Mouse (Mus musculus) kidney, embryonic 16.5 days (tissue): Measurements from ENCODE around the gene 1700029F12Rik. TPM values are rescaled to one million over a fixed set of nuclear protein-coding genes. Genes with fewer than 3 reads are reported as not detected.

ENCODE experiments used
- ATAC-seq: fragments of 200-750 bp; cut with Nextera tagmentation; 2 replicates; pipeline ENCODE4 v1.8.0; 2017; ENCODE audit warnings: moderate TSS enrichment; ENCODE audit not compliant: low FRiP score, low TSS enrichment
- H3K27ac ChIP-seq: fragments of 300-500 bp; sonication (generic); 2 replicates; pipeline ENCODE4 v1.5.1; 2014; ENCODE audit warnings: low read length
- H3K27me3 ChIP-seq: fragments of 300-500 bp; sonication (generic); 2 replicates; pipeline ENCODE4 v1.6.1; 2014; ENCODE audit warnings: low read length, control low read depth, mixed read lengths; ENCODE audit not compliant: insufficient read depth
- H3K36me3 ChIP-seq: fragments of 300-500 bp; sonication (generic); 2 replicates; pipeline ENCODE4 v1.6.1; 2014; ENCODE audit warnings: low read length, control low read depth, mixed read lengths; ENCODE audit not compliant: insufficient read depth
- H3K4me1 ChIP-seq: fragments of 300-500 bp; sonication (generic); 2 replicates; pipeline ENCODE4 v1.6.1; 2014; ENCODE audit warnings: low read length, control low read depth, mixed read lengths; ENCODE audit not compliant: insufficient read depth
- H3K4me2 ChIP-seq: fragments of 300-500 bp; sonication (generic); replicated peaks from 2 replicates; pipeline ENCODE4 v1.6.1; 2014; ENCODE audit warnings: low read depth, low read length
- H3K4me3 ChIP-seq: fragments of 300-500 bp; sonication (generic); 2 replicates; pipeline ENCODE4 v1.5.1; 2014; ENCODE audit warnings: mild to moderate bottlenecking, low read length
- H3K9ac ChIP-seq: fragments of 300-500 bp; sonication (generic); replicated peaks from 2 replicates; pipeline ENCODE4 v1.6.1; 2014; ENCODE audit warnings: low read length
- H3K9me3 ChIP-seq: fragments of 300-500 bp; sonication (generic); 2 replicates; pipeline ENCODE4 v1.6.1; 2016; ENCODE audit warnings: low read length, control low read depth
- WGBS: fragments of 180-500 bp; shearing (Covaris S2); extraction: QIAGEN DNeasy Blood & Tissue Kit; methylation state at CpG from one replicate; pipeline ENCODE4 v1.1.7; 2014; 5-methylcytosine and 5-hydroxymethylcytosine counted together
- polyA plus RNA-seq: library from polyadenylated mRNA; unstranded; fragments of >200 nt; fragmentation: Nextera tagmentation; extraction: Ambion mirVana; gene quantifications from 2 replicates; pipeline ENCODE4 v1.2.1, GENCODE M21; 2015

1700029F12Rik gene
- polyA plus RNA-seq, 1 experiment from 2014 or later: not detected

DNA sequence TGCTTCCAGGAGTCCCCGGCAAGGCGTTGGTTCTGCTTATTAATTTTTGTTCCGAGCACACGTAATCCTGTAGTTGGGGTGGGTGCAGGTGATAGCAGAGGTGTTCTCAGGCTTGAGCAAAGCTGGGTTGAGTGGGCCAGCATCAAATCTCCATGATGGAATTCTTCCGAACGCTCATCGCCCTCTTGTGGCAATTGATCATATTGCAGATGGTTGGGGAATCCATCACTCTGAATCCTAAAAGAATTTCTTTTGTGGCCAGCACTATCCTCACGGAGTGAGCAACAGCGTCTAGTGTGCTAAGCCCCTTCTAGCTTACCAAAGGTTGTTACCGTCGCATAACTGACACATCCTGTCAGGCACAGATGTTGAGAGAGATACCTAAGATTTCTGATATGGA, 18.5 kb upstream of the 1700029F12Rik start:
- H3K4me3 ChIP-seq: no peak overlapping the region
- H3K9me3 ChIP-seq: no peaks in the 10 kb centered on the region
- WGBS: 16% methylated on average over 11 of the region's 11 CpGs
- H3K36me3 ChIP-seq: no peaks in the 10 kb centered on the region
- no peak for ATAC-seq
- H3K4me2 ChIP-seq: no peak overlapping the region
- no peak overlapping the region for H3K27ac ChIP-seq
- no peaks in the 10 kb centered on the region for H3K4me1 ChIP-seq
- no peak overlapping the region for H3K9ac ChIP-seq
- no peaks in the 10 kb centered on the region for H3K27me3 ChIP-seq

DNA sequence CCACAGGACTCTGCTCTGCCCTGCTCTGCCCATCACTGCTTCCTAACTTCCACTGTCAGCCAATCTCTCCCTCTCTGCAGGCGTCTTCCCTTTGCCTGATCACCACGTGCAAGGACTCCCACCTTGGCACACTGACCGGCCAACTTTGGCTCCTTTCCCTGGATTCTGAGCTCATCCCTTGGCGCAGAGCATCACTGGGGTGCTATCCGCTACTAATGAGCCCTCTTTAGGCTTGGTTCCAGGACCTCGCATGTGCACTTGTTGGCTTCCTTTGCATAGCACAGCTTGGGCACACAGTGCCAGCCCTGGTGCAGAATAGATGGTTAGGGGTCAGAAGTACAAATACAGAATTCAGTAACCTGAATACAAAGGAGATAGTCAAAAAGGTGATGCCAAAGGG, 17.0 kb upstream of the 1700029F12Rik start:
- Histone ChIP-seq H3K9ac (no peak overlapping the region), H3K27ac (no peak overlapping the region), H3K27me3 (no peaks in the 10 kb centered on the region), H3K4me1 (no peaks in the 10 kb centered on the region), H3K36me3 (no peaks in the 10 kb centered on the region), H3K4me2 (no peak overlapping the region), H3K4me3 (no peak overlapping the region), H3K9me3 (no peaks in the 10 kb centered on the region)
- ATAC-seq: no peak
- 78% methylated on average over 6 of the region's 6 CpGs for WGBS

DNA sequence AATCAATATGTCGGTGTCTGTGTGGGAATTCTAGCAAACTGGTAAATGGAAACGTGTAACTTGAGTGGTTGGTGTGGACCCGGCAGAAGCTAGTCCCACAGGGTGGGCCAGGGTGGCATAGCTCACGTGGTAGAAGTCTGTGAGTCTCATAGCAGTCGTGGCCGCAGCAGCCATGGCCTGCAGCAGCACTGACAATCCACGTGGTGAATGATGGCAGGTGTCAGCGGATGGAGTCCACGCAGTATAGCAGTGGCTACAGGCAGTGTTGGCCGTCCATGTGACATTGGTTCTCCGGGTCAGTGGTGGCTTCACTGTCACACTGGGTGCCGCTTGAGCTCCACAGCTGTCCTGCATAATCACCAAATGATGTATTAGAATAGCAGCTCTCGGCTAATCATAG, 4.1 kb downstream of the 1700029F12Rik start:
- no peak overlapping the region for H3K4me3 ChIP-seq
- no peak for ATAC-seq
- H3K9me3 ChIP-seq: no peaks in the 10 kb centered on the region
- H3K27ac ChIP-seq: no peak overlapping the region
- no peak overlapping the region for H3K4me2 ChIP-seq
- no peaks in the 10 kb centered on the region for H3K4me1 ChIP-seq
- H3K27me3 ChIP-seq: no peaks in the 10 kb centered on the region
- no peaks in the 10 kb centered on the region for H3K36me3 ChIP-seq
- WGBS: 88% methylated on average over 13 of the region's 13 CpGs
- no peak overlapping the region for H3K9ac ChIP-seq

DNA sequence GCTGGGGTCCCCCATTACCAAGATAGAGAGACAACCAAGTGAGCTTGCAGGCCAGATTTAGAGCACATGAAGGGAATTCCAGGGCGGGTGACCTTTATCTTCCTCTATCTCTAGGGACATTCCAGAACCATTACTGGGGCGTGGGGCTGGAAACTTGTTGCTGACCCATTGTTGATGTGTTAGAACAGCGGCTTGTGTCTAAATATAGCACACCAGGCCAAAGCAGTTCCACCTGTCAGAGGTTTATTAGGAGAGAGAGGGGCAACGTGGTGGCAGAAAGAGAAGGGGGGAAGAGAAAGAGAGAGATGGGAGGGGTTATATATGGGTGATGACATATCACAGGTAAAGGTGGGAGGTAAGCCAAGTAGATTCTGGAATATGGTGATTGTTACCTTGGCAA, 12.3 kb downstream of the 1700029F12Rik start:
- WGBS: 49% methylated on average over 4 of the region's 4 CpGs

DNA sequence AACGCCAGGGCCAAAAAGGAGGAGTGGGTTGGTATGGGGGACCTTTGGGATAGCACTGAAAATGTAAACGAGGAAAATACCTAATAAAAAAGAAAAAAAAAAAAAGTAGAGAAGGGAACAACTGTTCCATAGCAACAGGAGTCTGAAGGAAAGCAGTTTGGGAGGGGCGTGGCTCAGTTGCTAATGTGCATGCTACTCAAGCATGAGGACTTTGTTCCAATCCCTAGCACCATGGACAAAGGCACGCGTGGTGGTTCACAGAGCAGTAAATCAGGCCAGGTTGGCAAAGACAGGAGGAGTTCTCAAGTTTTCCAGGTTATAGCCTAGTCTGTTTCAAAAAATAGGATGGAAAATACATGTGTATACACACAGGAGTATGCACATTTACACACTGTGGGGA, 14.0 kb downstream of the 1700029F12Rik start:
- no peak for ATAC-seq
- no peaks in the 10 kb centered on the region for H3K4me1 ChIP-seq
- H3K36me3 ChIP-seq: no peaks in the 10 kb centered on the region
- 0 out of 2 replicates have a peak, but pooled peaks cover 3% of the 10 kb centered on the region for H3K9me3 ChIP-seq
- 55% methylated on average over 5 of the region's 5 CpGs for WGBS
- H3K27me3 ChIP-seq: no peaks in the 10 kb centered on the region
- H3K4me2 ChIP-seq: no peak overlapping the region
- no peak overlapping the region for H3K27ac ChIP-seq
- H3K4me3 ChIP-seq: no peak overlapping the region
- no peak overlapping the region for H3K9ac ChIP-seq

More for the DNA sequence above, 12.3 kb downstream of the 1700029F12Rik start:
- no peaks in the 10 kb centered on the region for H3K36me3 ChIP-seq
- H3K27me3 ChIP-seq: no peaks in the 10 kb centered on the region
- no peaks in the 10 kb centered on the region for H3K4me1 ChIP-seq
- no peak for ATAC-seq
- 0 out of 2 replicates have a peak, but pooled peaks cover 3% of the 10 kb centered on the region for H3K9me3 ChIP-seq
- H3K9ac ChIP-seq: no peak overlapping the region
- H3K4me2 ChIP-seq: no peak overlapping the region
- H3K4me3 ChIP-seq: no peak overlapping the region
- no peak overlapping the region for H3K27ac ChIP-seq

DNA sequence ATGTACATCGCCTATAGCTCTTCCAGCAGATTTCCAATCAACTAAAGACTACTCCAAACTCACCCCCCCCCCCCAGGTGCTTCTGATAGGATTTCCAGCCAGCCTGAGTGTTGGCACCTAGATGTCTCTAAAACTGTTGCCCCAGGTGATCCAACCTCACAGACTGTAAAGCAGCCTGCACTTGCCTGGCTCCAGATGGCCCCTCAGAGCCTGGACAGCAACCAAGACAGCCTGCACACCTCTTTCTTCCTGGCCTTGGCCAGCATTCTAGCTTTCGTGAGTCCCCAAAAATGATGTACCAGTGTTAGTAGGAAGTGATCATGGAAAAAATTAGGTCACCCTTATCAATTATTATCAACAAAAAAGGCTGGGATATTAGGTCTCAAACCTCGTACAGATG, 16.5 kb downstream of the 1700029F12Rik start:
- H3K4me2 ChIP-seq: no peak overlapping the region
- no peaks in the 10 kb centered on the region for H3K4me1 ChIP-seq
- WGBS: 90% methylated on average over 3 of the region's 3 CpGs
- H3K27me3 ChIP-seq: no peaks in the 10 kb centered on the region
- H3K27ac ChIP-seq: no peak overlapping the region
- 0 out of 2 replicates have a peak, but pooled peaks cover 3% of the 10 kb centered on the region for H3K9me3 ChIP-seq
- H3K36me3 ChIP-seq: no peaks in the 10 kb centered on the region
- ATAC-seq: no peak
- H3K9ac ChIP-seq: no peak overlapping the region
- no peak overlapping the region for H3K4me3 ChIP-seq

DNA sequence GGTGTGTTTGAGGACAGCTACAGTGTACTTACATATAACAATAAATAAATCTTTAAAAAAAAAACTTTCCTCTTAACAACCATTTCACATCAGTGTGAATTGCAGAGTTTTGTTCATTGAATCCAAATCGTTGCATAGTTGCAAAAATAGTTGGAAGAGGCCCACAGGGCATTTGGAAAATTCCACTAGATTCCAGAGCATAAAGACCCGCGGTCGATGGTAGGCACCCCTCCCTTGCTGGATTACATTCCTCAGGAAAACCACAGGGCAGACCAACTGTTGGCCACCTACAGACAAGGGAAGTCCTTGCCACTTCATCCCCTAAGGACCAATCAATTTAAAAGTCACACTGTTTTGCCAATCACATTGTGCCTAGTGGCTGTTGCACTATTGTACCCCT, 19.8 kb downstream of the 1700029F12Rik start:
- no peak overlapping the region for H3K9ac ChIP-seq
- 78% methylated on average over 4 of the region's 4 CpGs for WGBS
- ATAC-seq: no peak

DNA sequence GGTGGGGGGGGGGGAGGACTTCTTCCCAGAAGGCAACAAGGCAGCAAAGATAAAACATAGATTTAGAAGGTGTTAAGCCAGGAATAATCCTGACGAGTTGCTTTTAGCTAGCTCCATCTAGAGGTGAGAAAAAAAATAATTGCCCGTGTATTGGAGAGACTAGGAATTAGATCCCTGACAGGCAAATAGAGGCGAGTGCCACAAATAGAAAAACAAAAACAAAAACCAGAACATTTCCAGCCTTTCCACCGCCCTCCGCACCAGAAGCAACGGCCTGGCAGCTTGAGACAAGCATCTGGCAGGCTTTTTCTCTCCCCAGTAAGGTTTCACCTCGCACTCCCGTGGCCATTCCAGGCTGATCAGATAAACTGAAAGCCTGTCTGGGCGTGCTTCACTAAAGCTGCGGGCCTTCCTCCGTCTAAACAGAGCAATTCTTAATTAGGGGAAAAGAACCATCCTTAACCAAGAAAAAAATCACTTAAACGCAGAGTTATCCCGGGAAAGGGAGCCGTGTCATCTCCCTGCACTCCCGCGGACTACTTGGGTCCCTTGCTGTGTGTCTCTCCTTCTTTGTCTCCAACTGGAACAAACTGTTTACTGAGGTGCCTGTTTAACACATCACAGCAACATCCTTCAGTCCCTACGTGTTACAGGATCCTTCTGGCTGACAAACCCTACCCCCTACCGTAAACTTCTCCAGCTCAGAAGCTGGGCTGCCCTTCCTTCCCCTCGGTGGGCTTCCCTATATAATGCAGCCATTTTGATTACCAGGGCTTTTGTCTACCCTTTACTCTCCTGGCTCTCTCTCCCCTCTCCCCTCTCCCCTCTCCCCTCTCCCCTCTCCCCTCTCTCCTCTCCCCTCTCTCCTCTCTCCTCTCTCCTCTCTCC, 25.7 kb downstream of the 1700029F12Rik start:
- Histone ChIP-seq H3K27me3 (no peaks in the 10 kb centered on the region), H3K4me2 (peak overlapping the region; percentile 92), H3K9me3 (no peaks in the 10 kb centered on the region), H3K4me3 (peak overlapping the region; percentile 53), H3K4me1 (peaks cover 5% of the 10 kb centered on the region; the same call in 1 of the 2 replicates), H3K27ac (no peak overlapping the region), H3K9ac (peak overlapping the region; percentile 67), H3K36me3 (no peaks in the 10 kb centered on the region)
- WGBS: 1% methylated on average over 19 of the region's 19 CpGs
- ATAC-seq: peak; percentile 80

More for the DNA sequence above, 19.8 kb downstream of the 1700029F12Rik start:
- Histone ChIP-seq H3K4me2 (no peak overlapping the region), H3K36me3 (no peaks in the 10 kb centered on the region), H3K4me3 (no peak overlapping the region), H3K27me3 (no peaks in the 10 kb centered on the region), H3K9me3 (0 out of 2 replicates have a peak, but pooled peaks cover 3% of the 10 kb centered on the region), H3K27ac (no peak overlapping the region), H3K4me1 (no peaks in the 10 kb centered on the region)

DNA sequence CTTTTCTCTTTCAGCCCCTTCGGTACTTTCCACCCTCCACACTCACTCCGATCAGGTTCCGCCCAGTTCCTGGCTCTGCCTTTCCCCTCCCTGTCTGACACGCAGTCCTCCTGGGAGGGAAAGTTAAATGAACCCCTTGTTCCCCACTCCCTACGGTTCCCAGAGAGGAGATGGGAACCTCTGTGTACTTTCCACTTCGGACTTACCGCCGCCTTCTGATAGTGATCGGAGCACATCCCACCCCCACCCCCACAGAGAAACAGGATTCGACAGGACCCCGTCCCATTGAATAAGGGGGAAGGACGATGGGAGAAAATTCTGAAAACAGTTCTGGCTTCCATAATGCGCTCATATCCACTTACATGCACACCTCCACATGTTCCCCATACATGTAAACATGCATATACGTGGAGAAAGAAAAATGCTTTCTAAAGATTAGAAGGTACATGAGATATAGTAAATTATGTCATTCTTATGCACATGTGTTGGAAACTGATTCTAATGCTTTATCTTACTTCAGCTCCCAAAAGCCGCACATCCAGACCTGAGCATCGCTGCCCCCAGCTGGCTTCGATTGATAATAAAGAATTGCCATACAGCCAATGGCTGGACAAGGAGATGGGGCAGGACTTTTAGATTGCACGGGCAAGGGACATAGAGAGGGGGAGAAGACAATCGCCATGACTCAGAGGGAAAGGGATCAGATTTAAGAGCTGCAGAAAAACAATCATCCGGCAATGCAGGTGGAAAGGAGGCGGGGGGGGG, 26.5 kb downstream of the 1700029F12Rik start:
- peak; percentile 87 for ATAC-seq
- Histone ChIP-seq H3K4me2 (peak overlapping the region; percentile 92), H3K9ac (peak overlapping the region; percentile 67), H3K36me3 (no peaks in the 10 kb centered on the region), H3K4me3 (peak overlapping the region; percentile 53), H3K9me3 (no peaks in the 10 kb centered on the region), H3K27me3 (no peaks in the 10 kb centered on the region), H3K4me1 (peaks cover 5% of the 10 kb centered on the region; the same call in 1 of the 2 replicates), H3K27ac (no peak overlapping the region)
- 1% methylated on average over 18 of the region's 21 CpGs for WGBS
